Mouse (Mus musculus): ENCODE results near the gene Acoxl.

DNA sequence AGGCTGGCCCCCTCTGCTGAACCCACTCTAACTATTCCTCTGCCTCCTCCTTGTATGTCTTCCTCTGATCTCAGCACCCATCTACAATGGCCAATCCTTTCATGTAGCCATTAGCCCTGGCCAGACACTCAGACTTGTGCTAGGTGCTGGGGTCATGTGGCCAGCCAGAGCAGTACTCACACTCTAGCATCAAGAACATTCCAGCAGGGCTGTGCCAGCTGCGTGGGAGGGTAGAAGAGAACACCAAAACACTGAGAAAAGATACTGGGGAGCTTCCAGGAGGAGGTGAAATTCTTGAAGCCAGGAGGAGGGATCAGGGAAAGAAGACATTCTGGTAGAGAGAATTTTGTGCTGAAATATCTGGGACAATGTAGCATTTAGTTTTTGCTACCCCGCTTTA lies 226.3 kb downstream of the Acoxl start:
- TF ChIP-seq POLR2A (IDR thresholded peaks at IDR 0.05; ENCODE audit: low read depth, low read length) (no peak), CTCF (conservative IDR thresholded peaks at IDR 0.05; ENCODE audit: insufficient read depth, insufficient read length, low read depth, low read length) (no peak)
